Mouse (Mus musculus) spleen, postnatal 0 days (tissue): ENCODE results near the gene Brd3os. TPM values are rescaled to one million over a fixed set of nuclear protein-coding genes. Genes with fewer than 3 reads are reported as not detected.

Source experiments
- polyA plus RNA-seq: library from polyadenylated mRNA; unstranded; fragments of >200 nt; fragmentation: Nextera tagmentation; extraction: Ambion mirVana; gene quantifications from 2 replicates; pipeline ENCODE4 v1.2.1, GENCODE M21; 2015

Brd3os gene
- polyA plus RNA-seq, result 1.2 and 1.8 TPM in 2 replicates

GRCm38 (mm10) chr2:27441767-27442707, at the start of gene Brd3os:
Gene Brd3os, plus strand, starts transcription at chr2:27442324.

GRCm38 (mm10) chr2:27426855-27427457, 15.2 kb upstream of the Brd3os start, which contains the start of gene Vav2:
Gene Vav2, minus strand, starts transcription at chr2:27427033.

Other genes with a start within 250 kb of the Brd3os start
- gene Sardh, start 194.0 kb upstream of the Brd3os start, polyA plus RNA-seq, result 7.7 and 9.4 TPM in 2 replicates
- gene Vav2, start 15.3 kb upstream of the Brd3os start, polyA plus RNA-seq, result 2.8 and 3.9 TPM in 2 replicates
- 36.7 and 39.2 TPM in 2 replicates for gene Brd3, start 65.3 kb downstream of the Brd3os start, polyA plus RNA-seq
- gene Wdr5, start 72.8 kb downstream of the Brd3os start, polyA plus RNA-seq, result 30.2 and 30.4 TPM in 2 replicates
- 4.8 and 6.9 TPM in 2 replicates for gene Rxra, start 234.1 kb downstream of the Brd3os start, polyA plus RNA-seq